Mouse (Mus musculus) small intestine, adult 2 months (tissue): ENCODE results near the gene Adgrf5.

ENCODE experiments used
- CTCF ChIP-seq: fragments of 200-500 bp; IDR thresholded peaks from 2 replicates; pipeline ENCODE4 v1.5.1; 2012; ENCODE audit warnings: low read depth, mild to moderate bottlenecking, control low read depth, inconsistent platforms, low read length, moderate library complexity, mixed read lengths; ENCODE audit not compliant: insufficient replicate concordance, insufficient read length; ENCODE audit errors: extremely low read depth
- POLR2A ChIP-seq: fragments of 200-500 bp; IDR thresholded peaks from 2 replicates; pipeline ENCODE4 v1.6.1; 2012; ENCODE audit warnings: low read depth, mild to moderate bottlenecking, control low read depth, inconsistent platforms, low read length, moderate library complexity

DNA sequence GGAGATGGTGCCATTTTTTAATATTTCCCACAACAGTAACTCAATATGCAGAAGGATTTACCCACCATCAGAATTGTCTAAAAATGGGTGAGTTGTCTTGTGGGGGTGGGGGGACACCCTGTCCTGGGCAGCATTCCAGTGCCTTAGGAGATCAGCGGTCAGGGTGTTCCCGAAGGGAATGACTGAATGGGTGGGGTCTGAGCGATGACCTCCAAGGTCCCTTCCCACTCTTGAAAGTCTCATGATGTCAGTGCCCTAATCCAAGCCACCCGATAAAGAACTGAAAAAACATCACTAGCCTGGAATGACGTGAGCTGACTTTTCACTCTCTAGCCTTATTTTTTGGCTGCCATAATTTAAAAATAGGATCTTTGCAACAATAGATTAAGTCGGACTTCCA is 5.0 kb downstream of the Adgrf5 start:
- TF ChIP-seq POLR2A: no peak
- no peak for TF ChIP-seq CTCF
